Mouse (Mus musculus) CD4-positive, CD25-positive, alpha-beta regulatory T cell, adult 4 months (primary cell): ENCODE results near the gene Gpr180. TPM values are rescaled to one million over a fixed set of nuclear protein-coding genes. Genes with fewer than 3 reads are reported as not detected.
"Not testable (repeated sequence)": the region's sequence is repeated elsewhere in the genome, so short reads cannot be mapped to it uniquely, and the experiment has no call there.

Source experiments
- ATAC-seq: one replicate; pipeline ENCODE4 v1.8.0; 2017
- polyA plus RNA-seq, 2 experiments: library from polyadenylated mRNA; unstranded; fragments of 100-300 nt; shearing (Covaris generic); gene quantifications; one replicate each; pipeline ENCODE4 v1.2.1; 2017

Gpr180 gene
- 1 to 10 TPM; 5.2 to 5.8 TPM for polyA plus RNA-seq

GRCm38 (mm10) chr14:118136744-118137452, at the start of gene Gpr180:
Gpr180 (plus strand) TSS chr14:118137158.
- ATAC-seq, result peak; percentile 86

GRCm38 (mm10) chr14:118088437-118089207, 48.3 kb upstream of the Gpr180 start:
- ATAC-seq, result peak; percentile 56

GRCm38 (mm10) chr14:118089215-118089805, 47.6 kb upstream of the Gpr180 start:
- peak; percentile 79 for ATAC-seq

GRCm38 (mm10) chr14:118089806-118090392, 47.1 kb upstream of the Gpr180 start:
- peak; percentile 47 for ATAC-seq

- no peak for ATAC-seq
These were observed 38.7 kb upstream of the Gpr180 start for GRCm38 (mm10) chr14:118098265-118098664.

GRCm38 (mm10) chr14:118101227-118101990, 35.5 kb upstream of the Gpr180 start:
- ATAC-seq, result no peak

GRCm38 (mm10) chr14:118107479-118107878, 29.5 kb upstream of the Gpr180 start:
- ATAC-seq, result not testable (repeated sequence)

- ATAC-seq, result no peak
These were observed 23.8 kb upstream of the Gpr180 start for GRCm38 (mm10) chr14:118113116-118113515.

GRCm38 (mm10) chr14:118124129-118124528, 12.8 kb upstream of the Gpr180 start:
- no peak for ATAC-seq

GRCm38 (mm10) chr14:118124771-118125170, 12.2 kb upstream of the Gpr180 start:
- no peak for ATAC-seq

GRCm38 (mm10) chr14:118126301-118126700, 10.7 kb upstream of the Gpr180 start:
- ATAC-seq, result no peak

- ATAC-seq, result no peak
These were observed 5.5 kb upstream of the Gpr180 start for GRCm38 (mm10) chr14:118131472-118131871.

GRCm38 (mm10) chr14:118131931-118132641, 4.9 kb upstream of the Gpr180 start:
- ATAC-seq, result peak; percentile 6

GRCm38 (mm10) chr14:118132642-118132977, 4.3 kb upstream of the Gpr180 start, which contains the start of gene Tgds:
Tgds (minus strand) TSS chr14:118132755.
- peak; percentile 61 for ATAC-seq

GRCm38 (mm10) chr14:118137487-118137886, 529 bp downstream of the Gpr180 start:
- peak; percentile 24 for ATAC-seq

- ATAC-seq, result no peak
These were observed 5.3 kb downstream of the Gpr180 start for GRCm38 (mm10) chr14:118142283-118142682.

GRCm38 (mm10) chr14:118148046-118148445, 11.1 kb downstream of the Gpr180 start:
- ATAC-seq, result no peak

GRCm38 (mm10) chr14:118148554-118148953, 11.6 kb downstream of the Gpr180 start:
- no peak for ATAC-seq

GRCm38 (mm10) chr14:118150656-118151551, 13.9 kb downstream of the Gpr180 start:
- ATAC-seq, result no peak

GRCm38 (mm10) chr14:118151651-118152293, 14.8 kb downstream of the Gpr180 start:
- no peak for ATAC-seq
